Mouse (Mus musculus): ENCODE measurements at regions not wholly inside any gene's neighbourhood (a gene's known extent, or its start where the extent isn't known, plus 50 kb on each side); places are given as distances from the start of the nearest gene placed in this dataset.

DNA sequence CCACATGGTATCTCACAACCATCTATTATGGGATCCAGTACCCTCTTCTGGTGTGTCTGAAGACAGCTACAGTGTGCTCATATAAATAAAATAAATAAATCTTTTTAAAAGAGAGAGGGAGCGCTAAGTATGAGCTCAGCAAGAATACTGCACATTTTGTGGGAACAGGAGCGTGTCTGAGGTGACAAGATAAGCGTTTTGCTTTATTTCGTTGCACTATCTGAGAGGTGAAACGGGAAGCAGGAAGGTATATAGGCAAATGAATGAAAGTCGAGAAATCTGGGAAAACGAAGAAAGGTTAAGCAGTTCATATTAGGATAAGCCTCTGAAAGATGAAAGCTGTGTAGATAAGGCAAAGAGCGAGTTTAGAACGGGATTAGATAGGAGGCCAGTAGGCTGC is 61.7 kb upstream of the Foxn3 start:
- TF ChIP-seq CTCF (IDR thresholded peaks at IDR 0.05; ENCODE audit: low read depth): no peak
- TF ChIP-seq EP300 (IDR thresholded peaks at IDR 0.05; ENCODE audit: low read depth): no peak
